Mouse (Mus musculus) adrenal gland, adult 2 months (tissue): ENCODE data around the gene Cmas. TPM values are rescaled to one million over a fixed set of nuclear protein-coding genes. Genes with fewer than 3 reads are reported as not detected.

Experiments used
- DNase-seq: peaks from one replicate; pipeline ENCODE4 v3.0.0; 2021
- polyA plus RNA-seq: library from polyadenylated mRNA; depleted of rRNA; stranded (reverse); fragments of >200 nt; gene quantifications from 2 replicates; pipeline ENCODE4 v1.2.3, GENCODE M21; 2012
- total RNA-seq, 2 experiments: library from RNA; stranded (reverse); gene quantifications; 2 replicates each; pipeline ENCODE4 v1.2.3; 2021

The Cmas gene
- total and polyA plus RNA-seq, 3 experiments, result 4.4 to 30.8 (median 30.5) TPM

- no peak for DNase-seq
Measured at GRCm38 (mm10) chr6:142793468-142793867, 37.0 kb downstream of the Cmas start.

GRCm38 (mm10) chr6:142795087-142795486 lies 38.6 kb downstream of the Cmas start:
- no peak for DNase-seq

GRCm38 (mm10) chr6:142795655-142796441 lies 39.4 kb downstream of the Cmas start:
- DNase-seq, result no peak

- DNase-seq, result no peak
Measured at GRCm38 (mm10) chr6:142797996-142798395, 41.5 kb downstream of the Cmas start.

GRCm38 (mm10) chr6:142798837-142799236 lies 42.4 kb downstream of the Cmas start:
- DNase-seq, result no peak

- DNase-seq, result no peak
Measured at GRCm38 (mm10) chr6:142799704-142800374, 43.4 kb downstream of the Cmas start.

- no peak for DNase-seq
Measured at GRCm38 (mm10) chr6:142801687-142802086, 45.2 kb downstream of the Cmas start.

- no peak for DNase-seq
Measured at GRCm38 (mm10) chr6:142802617-142803525, 46.4 kb downstream of the Cmas start.

GRCm38 (mm10) chr6:142804402-142804801 lies 47.9 kb downstream of the Cmas start, which contains the start of gene Sult6b2:
Gene Sult6b2 (minus strand): TSS chr6:142804502.
- DNase-seq, result no peak

- DNase-seq, result no peak
Measured at GRCm38 (mm10) chr6:142806326-142806725, 49.8 kb downstream of the Cmas start.

- DNase-seq, result no peak
Measured at GRCm38 (mm10) chr6:142809373-142810098, 53.0 kb downstream of the Cmas start.

GRCm38 (mm10) chr6:142810239-142810638 lies 53.8 kb downstream of the Cmas start:
- no peak for DNase-seq

GRCm38 (mm10) chr6:142812969-142813368 lies 56.5 kb downstream of the Cmas start:
- DNase-seq, result no peak

- no peak for DNase-seq
Measured at GRCm38 (mm10) chr6:142814011-142814410, 57.5 kb downstream of the Cmas start.

- DNase-seq, result peak; percentile 76
Measured at GRCm38 (mm10) chr6:142814495-142814921, 58.0 kb downstream of the Cmas start.

GRCm38 (mm10) chr6:142815513-142815912 lies 59.0 kb downstream of the Cmas start:
- no peak for DNase-seq

- DNase-seq, result no peak
Measured at GRCm38 (mm10) chr6:142818306-142818705, 61.8 kb downstream of the Cmas start.

GRCm38 (mm10) chr6:142823008-142823787 lies 66.7 kb downstream of the Cmas start:
- no peak for DNase-seq
